Mouse (Mus musculus): ENCODE data around the gene Garnl3. TPM values are rescaled to one million over a fixed set of nuclear protein-coding genes. Genes with fewer than 3 reads are reported as not detected.
"Not testable (repeated sequence)": the region's sequence is repeated elsewhere in the genome, so short reads cannot be mapped to it uniquely, and the experiment has no call there.

The Garnl3 gene
- polyA plus RNA-seq, 1 experiment from 2014 or later = 75.8 TPM

- Histone ChIP-seq H3K9ac (ENCODE audit: low read depth, low read length) (no peak overlapping the region), H3K27me3 (ENCODE audit: control insufficient read depth, insufficient read depth, low read depth, low read length) (no peaks in the 10 kb centered on the region), H3K9me3 (replicated peaks; ENCODE audit: control insufficient read depth, low read length, poor library complexity, severe bottlenecking) (no peaks in the 10 kb centered on the region), H3K4me3 (ENCODE audit: low read depth, low read length) (no peak overlapping the region), H3K4me1 (ENCODE audit: control insufficient read depth, insufficient read depth, low read length) (no peaks in the 10 kb centered on the region), H3K27ac (ENCODE audit: low read length) (no peak overlapping the region), H3K36me3 (ENCODE audit: control insufficient read depth, insufficient read depth, low read length) (0 out of 2 replicates have a peak, but pooled peaks cover 8% of the 10 kb centered on the region), H3K4me2 (ENCODE audit: low read length) (no peak overlapping the region)
- ATAC-seq = no peak
- 95% methylated on average over 7 of the region's 7 CpGs for WGBS
These were observed 98.2 kb downstream of the Garnl3 start for GRCm38 (mm10) chr2:33033281-33033680.

GRCm38 (mm10) chr2:33032391-33033062 is 98.9 kb downstream of the Garnl3 start:
- H3K4me3 ChIP-seq (ENCODE audit: low read depth, low read length) = no peak overlapping the region
- no peak overlapping the region for H3K9ac ChIP-seq (ENCODE audit: low read depth, low read length)
- ATAC-seq = no peak
- no peaks in the 10 kb centered on the region for H3K4me1 ChIP-seq (ENCODE audit: control insufficient read depth, insufficient read depth, low read length)
- H3K4me2 ChIP-seq (ENCODE audit: low read length) = no peak overlapping the region
- WGBS = 82% methylated on average over 5 of the region's 5 CpGs
- no peak overlapping the region for H3K27ac ChIP-seq (ENCODE audit: low read length)
- no peaks in the 10 kb centered on the region for H3K9me3 ChIP-seq (replicated peaks; ENCODE audit: control insufficient read depth, low read length, poor library complexity, severe bottlenecking)
- 0 out of 2 replicates have a peak, but pooled peaks cover 8% of the 10 kb centered on the region for H3K36me3 ChIP-seq (ENCODE audit: control insufficient read depth, insufficient read depth, low read length)
- H3K27me3 ChIP-seq (ENCODE audit: control insufficient read depth, insufficient read depth, low read depth, low read length) = no peaks in the 10 kb centered on the region

- Histone ChIP-seq H3K4me1 (ENCODE audit: control insufficient read depth, insufficient read depth, low read length) (no peaks in the 10 kb centered on the region), H3K9ac (ENCODE audit: low read depth, low read length) (no peak overlapping the region), H3K27ac (ENCODE audit: low read length) (no peak overlapping the region), H3K4me2 (ENCODE audit: low read length) (no peak overlapping the region), H3K4me3 (ENCODE audit: low read depth, low read length) (no peak overlapping the region), H3K9me3 (replicated peaks; ENCODE audit: control insufficient read depth, low read length, poor library complexity, severe bottlenecking) (no peaks in the 10 kb centered on the region), H3K27me3 (ENCODE audit: control insufficient read depth, insufficient read depth, low read depth, low read length) (no peaks in the 10 kb centered on the region), H3K36me3 (ENCODE audit: control insufficient read depth, insufficient read depth, low read length) (peaks cover 3% of the 10 kb centered on the region; the same call in 1 of the 2 replicates)
- ATAC-seq = no peak
- WGBS = 85% methylated on average over 4 of the region's 4 CpGs
These were observed 106.4 kb downstream of the Garnl3 start for GRCm38 (mm10) chr2:33025040-33025439.

- 70% methylated on average over 10 of the region's 10 CpGs for WGBS
- Histone ChIP-seq H3K36me3 (ENCODE audit: control insufficient read depth, insufficient read depth, low read length) (peaks cover 3% of the 10 kb centered on the region; the same call in 1 of the 2 replicates), H3K9me3 (replicated peaks; ENCODE audit: control insufficient read depth, low read length, poor library complexity, severe bottlenecking) (no peaks in the 10 kb centered on the region), H3K27me3 (ENCODE audit: control insufficient read depth, insufficient read depth, low read depth, low read length) (no peaks in the 10 kb centered on the region), H3K4me1 (ENCODE audit: control insufficient read depth, insufficient read depth, low read length) (no peaks in the 10 kb centered on the region), H3K9ac (ENCODE audit: low read depth, low read length) (no peak overlapping the region), H3K4me3 (ENCODE audit: low read depth, low read length) (no peak overlapping the region), H3K27ac (ENCODE audit: low read length) (no peak overlapping the region), H3K4me2 (ENCODE audit: low read length) (no peak overlapping the region)
- ATAC-seq = no peak
These were observed 106.9 kb downstream of the Garnl3 start for GRCm38 (mm10) chr2:33024564-33024963.

GRCm38 (mm10) chr2:33022846-33023245 is 108.6 kb downstream of the Garnl3 start:
- Histone ChIP-seq H3K27ac (ENCODE audit: low read length) (no peak overlapping the region), H3K36me3 (ENCODE audit: control insufficient read depth, insufficient read depth, low read length) (peaks cover 3% of the 10 kb centered on the region; the same call in 1 of the 2 replicates), H3K4me3 (ENCODE audit: low read depth, low read length) (no peak overlapping the region), H3K9me3 (replicated peaks; ENCODE audit: control insufficient read depth, low read length, poor library complexity, severe bottlenecking) (no peaks in the 10 kb centered on the region), H3K4me2 (ENCODE audit: low read length) (no peak overlapping the region), H3K4me1 (ENCODE audit: control insufficient read depth, insufficient read depth, low read length) (no peaks in the 10 kb centered on the region), H3K27me3 (ENCODE audit: control insufficient read depth, insufficient read depth, low read depth, low read length) (no peaks in the 10 kb centered on the region), H3K9ac (ENCODE audit: low read depth, low read length) (no peak overlapping the region)
- no peak for ATAC-seq
- WGBS = 77% methylated on average over 6 of the region's 6 CpGs

GRCm38 (mm10) chr2:33018026-33018425 is 113.4 kb downstream of the Garnl3 start:
- Histone ChIP-seq H3K4me1 (ENCODE audit: control insufficient read depth, insufficient read depth, low read length) (no peaks in the 10 kb centered on the region), H3K9ac (ENCODE audit: low read depth, low read length) (no peak overlapping the region), H3K4me2 (ENCODE audit: low read length) (no peak overlapping the region), H3K9me3 (replicated peaks; ENCODE audit: control insufficient read depth, low read length, poor library complexity, severe bottlenecking) (no peaks in the 10 kb centered on the region), H3K27me3 (ENCODE audit: control insufficient read depth, insufficient read depth, low read depth, low read length) (no peaks in the 10 kb centered on the region), H3K36me3 (ENCODE audit: control insufficient read depth, insufficient read depth, low read length) (peaks cover 14% of the 10 kb centered on the region), H3K4me3 (ENCODE audit: low read depth, low read length) (no peak overlapping the region), H3K27ac (ENCODE audit: low read length) (no peak overlapping the region)
- ATAC-seq = no peak
- 13% methylated on average over 6 of the region's 6 CpGs for WGBS

GRCm38 (mm10) chr2:33017191-33017590 is 114.3 kb downstream of the Garnl3 start:
- no peak overlapping the region for H3K27ac ChIP-seq (ENCODE audit: low read length)
- WGBS = 80% methylated on average over 2 of the region's 2 CpGs
- no peak overlapping the region for H3K9ac ChIP-seq (ENCODE audit: low read depth, low read length)
- ATAC-seq = no peak
- H3K4me3 ChIP-seq (ENCODE audit: low read depth, low read length) = no peak overlapping the region
- H3K36me3 ChIP-seq (ENCODE audit: control insufficient read depth, insufficient read depth, low read length) = peaks cover 14% of the 10 kb centered on the region
- H3K27me3 ChIP-seq (ENCODE audit: control insufficient read depth, insufficient read depth, low read depth, low read length) = no peaks in the 10 kb centered on the region
- H3K4me1 ChIP-seq (ENCODE audit: control insufficient read depth, insufficient read depth, low read length) = no peaks in the 10 kb centered on the region
- no peaks in the 10 kb centered on the region for H3K9me3 ChIP-seq (replicated peaks; ENCODE audit: control insufficient read depth, low read length, poor library complexity, severe bottlenecking)
- H3K4me2 ChIP-seq (ENCODE audit: low read length) = no peak overlapping the region

- 60% methylated on average over 5 of the region's 5 CpGs for WGBS
- no peaks in the 10 kb centered on the region for H3K4me1 ChIP-seq (ENCODE audit: control insufficient read depth, insufficient read depth, low read length)
- H3K9me3 ChIP-seq (replicated peaks; ENCODE audit: control insufficient read depth, low read length, poor library complexity, severe bottlenecking) = no peaks in the 10 kb centered on the region
- no peak overlapping the region for H3K4me2 ChIP-seq (ENCODE audit: low read length)
- H3K9ac ChIP-seq (ENCODE audit: low read depth, low read length) = no peak overlapping the region
- H3K27me3 ChIP-seq (ENCODE audit: control insufficient read depth, insufficient read depth, low read depth, low read length) = no peaks in the 10 kb centered on the region
- no peak overlapping the region for H3K27ac ChIP-seq (ENCODE audit: low read length)
- ATAC-seq = no peak
- H3K36me3 ChIP-seq (ENCODE audit: control insufficient read depth, insufficient read depth, low read length) = peaks cover 16% of the 10 kb centered on the region
- H3K4me3 ChIP-seq (ENCODE audit: low read depth, low read length) = no peak overlapping the region
These were observed 116.6 kb downstream of the Garnl3 start for GRCm38 (mm10) chr2:33014877-33015276.

- H3K9ac ChIP-seq (ENCODE audit: low read depth, low read length); H3K9me3 ChIP-seq (replicated peaks; ENCODE audit: control insufficient read depth, low read length, poor library complexity, severe bottlenecking); H3K27ac ChIP-seq (ENCODE audit: low read length); ATAC-seq; H3K4me3 ChIP-seq (ENCODE audit: low read depth, low read length); H3K4me1 ChIP-seq (ENCODE audit: control insufficient read depth, insufficient read depth, low read length); H3K27me3 ChIP-seq (ENCODE audit: control insufficient read depth, insufficient read depth, low read depth, low read length); H3K4me2 ChIP-seq (ENCODE audit: low read length): not testable (repeated sequence)
- WGBS = 89% methylated on average over 4 of the region's 4 CpGs
- H3K36me3 ChIP-seq (ENCODE audit: control insufficient read depth, insufficient read depth, low read length) = peaks cover 25% of the 10 kb centered on the region
These were observed 122.4 kb downstream of the Garnl3 start for GRCm38 (mm10) chr2:33009055-33009454.
